Mouse (Mus musculus): ENCODE results near the gene Gm7694. TPM values are rescaled to one million over a fixed set of nuclear protein-coding genes. Genes with fewer than 3 reads are reported as not detected.

The Gm7694 gene
- polyA plus RNA-seq, 1 experiment, result 1.5 TPM

- Histone ChIP-seq H3K9ac (ENCODE audit: low read depth, poor library complexity, severe bottlenecking) (peak overlapping the region; percentile 87), H3K4me3 (ENCODE audit: low read depth, low read length) (peak overlapping the region; percentile 95), H3K27me3 (ENCODE audit: control insufficient read depth, insufficient read depth, low read length, poor library complexity, severe bottlenecking) (no peaks in the 10 kb centered on the region), H3K9me3 (replicated peaks; ENCODE audit: control insufficient read depth, insufficient read depth, low read length, poor library complexity, severe bottlenecking) (no peaks in the 10 kb centered on the region), H3K27ac (ENCODE audit: insufficient read depth, low read length) (no peak overlapping the region), H3K4me1 (ENCODE audit: control insufficient read depth, insufficient read depth, low read length) (no peaks in the 10 kb centered on the region), H3K36me3 (ENCODE audit: control insufficient read depth, insufficient read depth, low read length, poor library complexity, severe bottlenecking) (no peaks in the 10 kb centered on the region)
- TF ChIP-seq CTCF (IDR thresholded peaks at IDR 0.05; ENCODE audit: low read depth, low read length), result no peak
- TF ChIP-seq POLR2A (IDR thresholded peaks at IDR 0.05; ENCODE audit: insufficient read depth, low read length), result no peak
- TF ChIP-seq EP300 (IDR thresholded peaks at IDR 0.05; ENCODE audit: insufficient read depth, low read depth, low read length), result no peak
Measured at GRCm38 (mm10) chr1:170254893-170255559, 51.1 kb downstream of the Gm7694 start.

Other genes starting within 250 kb of the Gm7694 start
- gene Ddr2, start 195.6 kb downstream of the Gm7694 start, polyA plus RNA-seq (2011; ENCODE audit: insufficient read depth, insufficient read length, low read depth, missing spikeins), result 1.4 and 1.7 TPM in 2 replicates
- 49.0 and 57.6 TPM in 2 replicates for gene Uap1, start 131.4 kb downstream of the Gm7694 start, polyA plus RNA-seq (2011; ENCODE audit: insufficient read depth, insufficient read length, low read depth, missing spikeins)
- gene Uhmk1, start 90.9 kb downstream of the Gm7694 start, polyA plus RNA-seq (2011; ENCODE audit: insufficient read depth, insufficient read length, low read depth, missing spikeins), result 25.4 and 28.6 TPM in 2 replicates
- gene Sh2d1b2, start 73.6 kb downstream of the Gm7694 start, polyA plus RNA-seq (2011; ENCODE audit: insufficient read depth, insufficient read length, low read depth, missing spikeins), result not detected in 2 replicates
- gene Sh2d1b1, start 29.0 kb downstream of the Gm7694 start, polyA plus RNA-seq (2011; ENCODE audit: insufficient read depth, insufficient read length, low read depth, missing spikeins), result not detected in 2 replicates
- gene Spata46, start 2.5 kb upstream of the Gm7694 start, polyA plus RNA-seq (2011; ENCODE audit: insufficient read depth, insufficient read length, low read depth, missing spikeins), result not detected in 2 replicates